Mouse (Mus musculus) Patski (cell line): ENCODE results near the gene Pdzk1ip1. TPM values are rescaled to one million over a fixed set of nuclear protein-coding genes. Genes with fewer than 3 reads are reported as not detected.

Experiments used
- ATAC-seq: fragments of 100-300 bp; one replicate; pipeline ENCODE4 v1.8.0; 2021
- CTCF ChIA-PET: fragments of 350-600 bp; sonication (Branson Sonifier 250); formaldehyde crosslinking; loops from one replicate; lab custom pipeline; 2022; ENCODE audit warnings: inconsistent platforms; lab: Charles Lee
- POLR2A ChIA-PET: fragments of 350-600 bp; sonication (Branson Sonifier 250); formaldehyde crosslinking; loops from one replicate; lab custom pipeline; 2022; ENCODE audit warnings: antibody characterized with exemption, inconsistent platforms; lab: Charles Lee
- DNase-seq: peaks from one replicate; pipeline ENCODE4 v3.0.0-alpha.2; 2011; ENCODE audit warnings: low read depth, low spot score
- H3K27me3 ChIP-seq: fragments of 371-371 bp; one replicate; pipeline ENCODE4 v1.5.1; 2021
- CTCF ChIP-seq: fragments of 100-300 bp; IDR thresholded peaks from one replicate; pipeline ENCODE4 v1.5.1; 2021
- in situ Hi-C: fragments of 300-500 bp; cut with MboI; formaldehyde crosslinking; loops from 3 replicates; pipeline ENCODE4 v1.11.1; 2018; ENCODE audit warnings: low pct_unique_long_range_greater_than_20kb, mixed read lengths
- polyA plus RNA-seq: library from polyadenylated mRNA; unstranded; gene quantifications from one replicate; pipeline ENCODE4 v1.2.3, GENCODE M21; 2021

The Pdzk1ip1 gene
- polyA plus RNA-seq, 1 experiment from 2014 or later: 142 TPM

GRCm38 (mm10) chr4:115090592-115090991 is 2.1 kb downstream of the Pdzk1ip1 start:
- ATAC-seq: no peak
- H3K27me3 ChIP-seq: no peaks in the 10 kb centered on the region
- in situ Hi-C loops: loop anchor here (5.0 kb wide), 2 partner anchors 43 to 88 kb away; partner anchors contain the start of gene Stil
- CTCF ChIA-PET: interaction anchor here (1.5 kb wide), 1 partner anchor 56 kb away, joined by 3 read pairs; no protein-coding TSS in a partner anchor
- POLR2A ChIA-PET: interaction anchor here (1.0 kb wide), 1 partner anchor 93 kb away, joined by 3 read pairs; no protein-coding TSS in a partner anchor
- TF ChIP-seq CTCF: no peak
- DNase-seq: no peak

- ATAC-seq (no peak), DNase-seq (no peak)
- H3K27me3 ChIP-seq: no peaks in the 10 kb centered on the region
- in situ Hi-C loops: loop anchor here (5.0 kb wide), 2 partner anchors 45 to 90 kb away; partner anchors contain the start of gene Stil
- no peak for TF ChIP-seq CTCF
- POLR2A ChIA-PET: interaction anchor here (1.0 kb wide), 1 partner anchor 26 kb away, joined by 3 read pairs; no protein-coding TSS in a partner anchor
- CTCF ChIA-PET: interaction anchor here (1.0 to 1.5 kb wide), 3 partner anchors 9 to 95 kb away, joined by 3 read pairs; no protein-coding TSS in a partner anchor
These were observed 3.3 kb downstream of the Pdzk1ip1 start for GRCm38 (mm10) chr4:115091806-115092205.

DNA sequence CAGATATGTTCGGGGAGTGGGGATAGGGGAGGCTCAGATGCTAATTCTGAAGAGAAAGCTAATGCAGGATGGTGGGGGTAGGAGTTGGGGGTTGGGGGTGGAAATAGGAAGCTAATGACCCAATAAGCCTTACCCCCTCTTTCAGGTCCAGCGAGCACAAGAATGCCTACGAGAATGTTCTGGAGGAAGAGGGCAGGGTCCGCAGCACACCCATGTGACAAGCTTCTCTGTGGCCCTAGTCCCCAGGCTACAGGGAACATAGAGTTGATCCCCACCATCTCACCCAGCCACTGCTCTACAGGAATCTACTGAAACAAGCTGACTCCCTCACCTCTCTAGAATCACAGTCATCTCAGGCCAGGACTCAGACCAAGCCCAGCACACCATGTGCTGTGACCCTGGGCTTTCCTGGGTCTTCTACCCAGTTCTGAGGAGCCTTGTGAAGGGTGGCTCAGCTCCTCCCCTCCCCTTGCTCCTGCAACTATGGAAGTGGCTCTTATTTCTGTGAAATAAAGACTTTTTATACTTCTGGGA is 4.9 kb downstream of the Pdzk1ip1 start:
- ATAC-seq: no peak
- POLR2A ChIA-PET: no interaction called here

DNA sequence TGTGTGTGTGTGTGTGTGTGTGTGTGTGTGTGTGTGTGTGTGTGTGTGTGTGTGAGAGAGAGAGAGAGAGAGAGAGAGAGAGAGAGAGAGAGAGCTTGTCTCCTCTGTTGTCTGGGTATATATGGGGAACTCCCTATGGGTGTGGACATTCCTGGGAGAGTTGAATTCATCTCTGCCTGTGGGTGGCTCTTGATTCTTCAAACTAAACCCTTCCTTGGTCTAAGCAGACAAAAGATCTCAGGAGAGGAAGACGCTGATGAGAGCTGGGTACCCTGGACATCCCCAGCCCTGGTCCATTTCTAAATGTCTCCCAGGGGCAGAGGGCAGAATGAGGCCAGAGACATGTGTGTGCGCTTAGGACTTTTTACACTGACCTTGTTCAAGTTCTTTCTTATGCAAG is 5.5 kb downstream of the Pdzk1ip1 start:
- no peaks in the 10 kb centered on the region for H3K27me3 ChIP-seq
- DNase-seq (no peak), ATAC-seq (no peak)
- ChIA-PET POLR2A (no interaction called here), CTCF (interaction anchor here (1.2 to 2.6 kb wide), 4 partner anchors 9 to 94 kb away, joined by 3 to 18 read pairs (median 5); partner anchors contain the start of gene Stil)
- in situ Hi-C loops: loop anchor here (5.0 kb wide), 2 partner anchors 47 to 92 kb away; partner anchors contain the start of gene Stil
- TF ChIP-seq CTCF: no peak

More for the DNA sequence above, 4.9 kb downstream of the Pdzk1ip1 start:
- no peak for TF ChIP-seq CTCF
- H3K27me3 ChIP-seq: no peaks in the 10 kb centered on the region
- DNase-seq: no peak
- in situ Hi-C loops: loop anchor here (5.0 kb wide), 2 partner anchors 46 to 91 kb away; partner anchors contain the start of gene Stil
- CTCF ChIA-PET: interaction anchor here (1.2 to 2.6 kb wide), 2 partner anchors 8 to 93 kb away, joined by 3 to 18 read pairs; partner anchors contain the start of gene Stil

DNA sequence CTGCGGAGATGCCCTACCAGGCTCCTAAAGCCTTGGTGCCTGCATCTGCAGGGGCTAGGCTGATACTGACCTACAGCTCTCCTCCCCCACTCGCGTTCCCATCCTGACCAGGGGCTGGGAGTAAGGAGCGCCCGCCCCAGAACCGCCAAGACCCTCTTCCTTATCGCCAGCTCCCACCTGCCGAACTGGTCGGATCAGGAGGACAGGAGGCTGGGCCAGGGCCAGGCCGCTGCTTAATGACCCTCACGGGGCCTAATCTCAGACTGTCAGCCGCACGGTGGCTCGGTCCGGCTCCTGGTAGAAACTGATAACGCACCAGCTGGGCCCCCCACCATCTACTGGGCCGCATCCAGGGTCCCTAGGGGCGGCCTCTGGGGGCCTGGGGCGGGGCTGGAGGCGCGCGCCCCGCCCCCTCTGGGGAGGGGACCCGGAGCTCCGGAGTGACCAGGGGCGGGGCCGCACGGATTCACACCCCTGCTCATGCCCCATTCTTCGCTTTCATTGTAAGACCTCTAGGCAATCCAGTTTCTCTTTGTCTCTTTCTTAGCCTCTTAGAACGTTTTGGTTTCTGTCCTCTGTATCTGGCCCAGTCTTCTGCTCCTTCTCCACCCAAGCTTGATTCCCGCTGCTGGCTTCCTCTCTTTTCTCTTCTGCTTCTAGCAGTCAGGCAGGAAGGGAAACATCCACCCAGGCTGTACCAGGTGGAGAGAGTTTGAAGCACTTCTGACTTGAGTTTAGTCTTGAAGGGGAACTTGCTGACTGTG is 7.3 kb downstream of the Pdzk1ip1 start:
- in situ Hi-C loops: no loop called here
- ATAC-seq (peak; percentile 62), DNase-seq (no peak)
- TF ChIP-seq CTCF: no peak
- no peaks in the 10 kb centered on the region for H3K27me3 ChIP-seq
- ChIA-PET POLR2A (interaction anchor here (0.9 to 1.1 kb wide), 2 partner anchors 30 to 98 kb away, joined by 3 read pairs; no protein-coding TSS in a partner anchor), CTCF (interaction anchor here (0.7 to 3.7 kb wide), 9 partner anchors 8 to 113 kb away, joined by 3 to 18 read pairs (median 4); partner anchors contain the start of gene Pdzk1ip1)

DNA sequence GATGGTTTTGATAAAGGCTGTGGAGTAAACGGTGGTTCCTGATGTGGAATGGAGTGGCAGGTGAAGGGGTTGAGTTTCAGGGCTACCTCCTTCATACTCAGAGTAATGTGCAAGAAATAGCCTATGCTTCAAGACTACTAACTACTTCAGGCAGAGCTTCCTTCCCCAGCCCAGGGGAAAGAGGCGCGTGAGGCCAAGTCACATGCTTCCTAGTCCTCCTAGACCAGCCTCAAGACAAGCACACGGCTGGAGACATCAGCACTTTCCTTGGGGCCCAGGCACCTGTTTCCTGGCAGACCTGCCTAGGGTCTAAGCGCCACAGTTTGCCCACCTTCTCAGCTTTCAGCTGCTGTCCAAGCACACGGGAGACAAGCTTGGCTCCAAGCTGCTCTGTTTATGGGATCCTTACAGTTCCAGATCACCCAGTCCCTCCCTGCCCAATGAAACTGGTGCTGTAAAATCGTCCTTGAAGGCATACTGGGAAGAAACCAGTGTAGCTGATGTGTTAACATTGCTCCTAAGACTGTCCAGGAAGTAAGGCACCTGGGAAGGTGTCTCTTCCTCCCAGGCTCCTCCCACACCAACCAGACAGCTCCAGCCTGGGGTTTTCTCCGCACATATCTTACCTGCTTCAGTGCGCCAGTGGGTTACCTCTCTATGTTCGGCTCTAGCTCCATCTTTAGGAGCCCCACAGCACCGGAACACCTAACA is 8.1 kb downstream of the Pdzk1ip1 start:
- POLR2A ChIA-PET: interaction anchor here (0.9 kb wide), 1 partner anchor 31 kb away, joined by 3 read pairs; no protein-coding TSS in a partner anchor
- no peaks in the 10 kb centered on the region for H3K27me3 ChIP-seq

GRCm38 (mm10) chr4:115097146-115097496 is 8.6 kb downstream of the Pdzk1ip1 start:
- DNase-seq: no peak
- ATAC-seq: no peak
- TF ChIP-seq CTCF: no peak
- CTCF ChIA-PET: interaction anchor here (1.0 to 3.7 kb wide), 4 partner anchors 9 to 113 kb away, joined by 3 to 14 read pairs (median 7); partner anchors contain the start of gene Pdzk1ip1
- POLR2A ChIA-PET: no interaction called here
- H3K27me3 ChIP-seq: no peaks in the 10 kb centered on the region
- in situ Hi-C loops: no loop called here

More for the DNA sequence above, 8.1 kb downstream of the Pdzk1ip1 start:
- ATAC-seq (no peak), DNase-seq (no peak)
- no peak for TF ChIP-seq CTCF
- CTCF ChIA-PET: interaction anchor here (1.0 to 3.7 kb wide), 6 partner anchors 8 to 112 kb away, joined by 3 to 14 read pairs (median 6); partner anchors contain the start of gene Pdzk1ip1
- in situ Hi-C loops: no loop called here

- in situ Hi-C loops: no loop called here
- ChIA-PET CTCF (interaction anchor here (0.5 to 1.6 kb wide), 5 partner anchors 16 to 413 kb away, joined by 3 to 8 read pairs (median 4); no protein-coding TSS in a partner anchor), POLR2A (no interaction called here)
- peak; percentile 92 for TF ChIP-seq CTCF
- H3K27me3 ChIP-seq: no peaks in the 10 kb centered on the region
- DNase-seq: no peak
- ATAC-seq: no peak
These were observed 13.2 kb downstream of the Pdzk1ip1 start for GRCm38 (mm10) chr4:115101682-115102081.

DNA sequence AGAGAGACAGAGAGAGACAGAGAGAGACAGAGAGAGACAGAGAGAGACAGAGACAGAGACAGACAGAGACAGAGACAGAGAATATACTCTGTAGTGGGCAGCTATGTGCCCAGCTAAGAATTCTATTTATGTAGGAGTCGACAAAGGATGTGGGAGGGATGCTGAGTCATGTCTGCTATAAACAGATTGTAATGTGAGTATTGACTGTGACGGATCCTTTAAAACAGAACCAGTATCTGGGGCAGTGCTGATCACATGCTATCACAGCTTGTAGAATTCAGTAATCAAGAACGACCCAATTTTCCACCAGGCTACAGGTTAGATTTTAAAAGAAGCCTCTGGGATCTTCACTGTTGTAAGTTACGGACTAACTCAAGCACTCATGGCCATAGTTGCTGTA is 15.0 kb downstream of the Pdzk1ip1 start:
- DNase-seq (no peak), ATAC-seq (no peak)
- ChIA-PET CTCF (interaction anchor here (1.5 kb wide), 1 partner anchor 8 kb away, joined by 5 read pairs; no protein-coding TSS in a partner anchor), POLR2A (no interaction called here)
- TF ChIP-seq CTCF: no peak
- in situ Hi-C loops: no loop called here
- H3K27me3 ChIP-seq: no peaks in the 10 kb centered on the region
